Comparison of ENCODE assay signal across 8 mouse cellular contexts in the genomic region with DNA sequence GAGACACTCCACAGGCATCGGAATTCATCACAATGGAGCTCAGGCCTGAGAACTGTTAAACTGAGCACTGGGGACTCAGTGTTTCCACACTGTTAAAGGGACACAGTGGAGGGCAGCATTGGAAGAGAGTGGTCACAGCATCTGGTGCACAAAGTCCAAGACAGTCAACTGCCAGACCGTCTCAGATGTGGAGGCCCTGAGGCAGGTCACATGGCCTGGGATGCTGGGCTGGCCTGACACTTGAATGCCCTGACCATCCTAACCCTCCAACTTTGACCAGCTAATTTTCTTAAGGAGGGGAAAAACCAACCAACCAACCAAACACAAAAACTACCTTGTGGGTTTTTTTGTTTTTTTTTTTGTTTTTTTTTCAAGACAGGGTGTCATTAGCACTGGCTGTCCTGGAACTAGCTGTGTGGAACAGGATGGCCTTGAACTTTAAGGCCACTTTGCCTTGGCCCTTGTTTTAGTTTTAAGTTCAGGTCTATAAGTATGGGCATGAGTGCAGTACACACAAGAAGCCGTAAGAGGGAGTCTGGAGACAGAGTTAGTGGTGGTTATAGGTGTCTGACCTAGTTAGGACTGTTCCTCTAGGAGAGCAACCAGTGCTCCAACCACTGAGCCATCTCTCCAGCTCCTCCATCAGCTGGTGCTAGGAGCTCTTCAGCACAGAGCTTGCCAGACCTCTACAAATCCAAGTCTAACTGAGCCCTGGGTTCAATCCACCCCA. TPM values are rescaled to one million over a fixed set of nuclear protein-coding genes. Genes with fewer than 3 reads are reported as not detected.
DNase-seq lines count a peak whose midpoint lies in the region; ATAC-seq and TF ChIP-seq lines count a peak whose summit lies in the region.

No protein-coding gene starts in this region.

- H3K4me3 ChIP-seq in heart, embryonic 12.5 days: peak overlapping the region; percentile 85
- H3K4me3 ChIP-seq in CH12.LX (replicated peaks in 1 of 3; ENCODE audit: low read depth in 2 of 3, low read length in 2 of 3, poor library complexity in 1 of 3): no peak overlapping the region
- peak overlapping the region; percentile 97 for H3K4me3 ChIP-seq in embryonic facial prominence, embryonic 14.5 days (ENCODE audit: low read depth, low read length)
- peak overlapping the region; percentile 96 for H3K4me3 ChIP-seq in limb, embryonic 12.5 days (replicated peaks)
- peak overlapping the region; percentile 76 for H3K4me3 ChIP-seq in neural tube, embryonic 15.5 days (replicated peaks)

- dilution Hi-C loops in CH12.LX (cut with MboI; ENCODE audit: extremely low pct_ligation_motif_present, extremely low pct_unique_long_range_greater_than_20kb, low sequenced_read_pairs): no loop called here

- H3K9ac ChIP-seq in heart, embryonic 12.5 days: peak overlapping the region; percentile 99
- H3K9ac ChIP-seq in CH12.LX (ENCODE audit: insufficient read depth, low read depth): no peak overlapping the region
- H3K9ac ChIP-seq in embryonic facial prominence, embryonic 14.5 days (ENCODE audit: low read depth, low read length): peak overlapping the region; percentile 98
- H3K9ac ChIP-seq in limb, embryonic 12.5 days (replicated peaks): peak overlapping the region; percentile 95; the same call in 1 of the 2 replicates
- H3K9ac ChIP-seq in neural tube, embryonic 15.5 days (replicated peaks): 0 out of 2 replicates have a peak overlapping the region, but pooled peaks have one; percentile 23

- ATAC-seq in heart, embryonic 12.5 days (ENCODE audit: insufficient number of reproducible peaks, low FRiP score): no peak
- ATAC-seq in embryonic facial prominence, embryonic 14.5 days (ENCODE audit: low read depth): no peak
- ATAC-seq in limb, embryonic 12.5 days (ENCODE audit: insufficient number of reproducible peaks, insufficient read depth, low FRiP score, low TSS enrichment, low read depth): no peak
- ATAC-seq in neural tube, embryonic 15.5 days (ENCODE audit: low FRiP score): no peak
- ATAC-seq in frontal cortex, adult (ENCODE audit: low TSS enrichment): no peak

- peaks cover 61% of the 10 kb centered on the region for H3K79me2 ChIP-seq in CH12.LX (replicated peaks; ENCODE audit: control insufficient read depth, extremely low read depth, insufficient read depth, poor library complexity, severe bottlenecking)

- no peak for TF ChIP-seq POLR2A in CH12.LX (IDR thresholded peaks at IDR 0.05; ENCODE audit: low read depth, low read length)

- peak; percentile 33 to 69; a peak in 3 of 4 replicates for TF ChIP-seq CTCF in CH12.LX (conservative IDR thresholded peaks at IDR 0.05 in 1 of 2, IDR thresholded peaks at IDR 0.05 in 1 of 2; ENCODE audit: low read depth in 2 of 2, low read length in 2 of 2)

- peaks cover 12% of the 10 kb centered on the region for H3K36me3 ChIP-seq in heart, embryonic 12.5 days
- H3K36me3 ChIP-seq in CH12.LX (replicated peaks in 1 of 2; ENCODE audit: control insufficient read depth in 1 of 2, insufficient read depth in 1 of 2, low read length in 1 of 2): peaks cover 13 to 53% of the 10 kb centered on the region in 2 experiments
- H3K36me3 ChIP-seq in embryonic facial prominence, embryonic 14.5 days (ENCODE audit: control insufficient read depth, insufficient read depth, low read length): peaks cover 12% of the 10 kb centered on the region
- H3K36me3 ChIP-seq in limb, embryonic 12.5 days: peaks cover 42% of the 10 kb centered on the region
- peaks cover 11% of the 10 kb centered on the region for H3K36me3 ChIP-seq in neural tube, embryonic 15.5 days

- no peak for DNase-seq in heart, postnatal 36 days
- peak; percentile 52 for DNase-seq in CH12.LX (ENCODE audit: extremely low read depth)
- DNase-seq in embryonic facial prominence, embryonic 14.5 days (ENCODE audit: low spot score): no peak
- DNase-seq in ovary, adult 18-20 months (ENCODE audit: low spot score): no peak

- H3K4me1 ChIP-seq in heart, embryonic 12.5 days (replicated peaks): peaks cover 50% of the 10 kb centered on the region
- H3K4me1 ChIP-seq in CH12.LX (ENCODE audit: control insufficient read depth in 1 of 2, insufficient read depth in 2 of 2): peaks cover 16 to 48% of the 10 kb centered on the region in 2 experiments
- peaks cover 20% of the 10 kb centered on the region for H3K4me1 ChIP-seq in embryonic facial prominence, embryonic 14.5 days (ENCODE audit: control insufficient read depth, insufficient read depth, low read length)
- H3K4me1 ChIP-seq in limb, embryonic 12.5 days (replicated peaks): peaks cover 41% of the 10 kb centered on the region
- H3K4me1 ChIP-seq in neural tube, embryonic 15.5 days: peaks cover 64% of the 10 kb centered on the region

- H3K4me2 ChIP-seq in heart, embryonic 12.5 days: peak overlapping the region; percentile 80
- H3K4me2 ChIP-seq in CH12.LX (ENCODE audit: insufficient read depth, low read depth, poor library complexity, severe bottlenecking): peak overlapping the region; percentile 100
- peak overlapping the region; percentile 80 for H3K4me2 ChIP-seq in embryonic facial prominence, embryonic 14.5 days (ENCODE audit: low read depth, low read length)
- peak overlapping the region; percentile 88 for H3K4me2 ChIP-seq in limb, embryonic 12.5 days
- peak overlapping the region; percentile 84 for H3K4me2 ChIP-seq in neural tube, embryonic 15.5 days

- WGBS in heart, embryonic 12.5 days: 81% methylated on average over 3 of the region's 3 CpGs
- 64% methylated on average over 3 of the region's 3 CpGs for WGBS in embryonic facial prominence, embryonic 14.5 days
- 77% methylated on average over 3 of the region's 3 CpGs for WGBS in limb, embryonic 12.5 days
- WGBS in neural tube, embryonic 15.5 days: 75% methylated on average over 3 of the region's 3 CpGs

- TF ChIP-seq RAD21 in CH12.LX (IDR thresholded peaks at IDR 0.05; ENCODE audit: low read depth, low read length): peak; percentile 33

- H3K27me3 ChIP-seq in heart, embryonic 12.5 days (replicated peaks): no peaks in the 10 kb centered on the region
- H3K27me3 ChIP-seq in CH12.LX (replicated peaks): no peaks in the 10 kb centered on the region
- no peaks in the 10 kb centered on the region for H3K27me3 ChIP-seq in embryonic facial prominence, embryonic 14.5 days (replicated peaks; ENCODE audit: control insufficient read depth, insufficient read depth, low read length)
- no peaks in the 10 kb centered on the region for H3K27me3 ChIP-seq in limb, embryonic 12.5 days
- H3K27me3 ChIP-seq in neural tube, embryonic 15.5 days (replicated peaks): no peaks in the 10 kb centered on the region

- in situ Hi-C loops in CH12.LX (cut with MboI; ENCODE audit: low pct_ligation_motif_present, low pct_unique_long_range_greater_than_20kb, low sequenced_read_pairs): no loop called here

- H3K9me3 ChIP-seq in heart, embryonic 12.5 days (replicated peaks): no peaks in the 10 kb centered on the region
- no peaks in the 10 kb centered on the region for H3K9me3 ChIP-seq in CH12.LX (replicated peaks; ENCODE audit: low read length)
- H3K9me3 ChIP-seq in embryonic facial prominence, embryonic 14.5 days (ENCODE audit: control insufficient read depth, low read length): no peaks in the 10 kb centered on the region
- H3K9me3 ChIP-seq in limb, embryonic 12.5 days: no peaks in the 10 kb centered on the region
- H3K9me3 ChIP-seq in neural tube, embryonic 15.5 days (replicated peaks): no peaks in the 10 kb centered on the region

- TF ChIP-seq EP300 in CH12.LX (IDR thresholded peaks at IDR 0.05; ENCODE audit: low read length): no peak

- H3K27ac ChIP-seq in heart, embryonic 12.5 days (ENCODE audit: poor library complexity, severe bottlenecking): no peak overlapping the region
- no peak overlapping the region for H3K27ac ChIP-seq in CH12.LX (ENCODE audit: insufficient read depth, low read depth)
- no peak overlapping the region for H3K27ac ChIP-seq in embryonic facial prominence, embryonic 14.5 days (replicated peaks; ENCODE audit: low read depth, low read length)
- no peak overlapping the region for H3K27ac ChIP-seq in limb, embryonic 12.5 days
- H3K27ac ChIP-seq in neural tube, embryonic 15.5 days (replicated peaks): no peak overlapping the region

- intact Hi-C loops in heart, postnatal 36 days (cut with DNase I): no loop called here

RNA-seq across cellular contexts. Expression of gene Gm27021, which starts 2.0 kb away (rescaled TPM):
- polyA plus RNA-seq in heart, embryonic 12.5 days (2016; fragmentation: Nextera tagmentation; extraction: Ambion mirVana): 0.72 TPM in 1 of 2 replicates, not detected in the other
- total RNA-seq in heart, postnatal 36 days (2021): 1 to 10 TPM in 1 of 2 experiments, not detected in 1; 1.1 TPM
- total RNA-seq in CH12.LX (2012; rRNA removed): 0.97 and 1.1 TPM in 2 replicates
- 0.49 and 1.0 TPM in 2 replicates for total RNA-seq in CH12.LX (2014; rRNA removed)
- polyA plus RNA-seq in CH12.LX (2012; ENCODE audit: insufficient read length, low read depth): 0.49 TPM in 1 of 2 replicates, not detected in the other
- 2.7 and 3.3 TPM in 2 replicates for polyA plus RNA-seq in embryonic facial prominence, embryonic 14.5 days (2014; fragmentation: Nextera tagmentation; extraction: Ambion mirVana)
- 2.7 and 3.7 TPM in 2 replicates for polyA plus RNA-seq in limb, embryonic 12.5 days (2016; fragmentation: Nextera tagmentation; extraction: Ambion mirVana)
- polyA plus RNA-seq in neural tube, embryonic 15.5 days (2015; fragmentation: Nextera tagmentation; extraction: Ambion mirVana): 3.3 and 5.2 TPM in 2 replicates

RNA-seq across cellular contexts. Expression of gene Cox4i1, which starts 2.1 kb away (rescaled TPM):
- 1,676 and 1,716 TPM in 2 replicates for polyA plus RNA-seq in heart, embryonic 12.5 days (2016; fragmentation: Nextera tagmentation; extraction: Ambion mirVana)
- total RNA-seq in heart, postnatal 36 days (2021): 1,000 to 10,000 TPM; 4,631 to 4,708 TPM
- total RNA-seq in CH12.LX (2012; rRNA removed): 890 and 970 TPM in 2 replicates
- 519 and 596 TPM in 2 replicates for total RNA-seq in CH12.LX (2014; rRNA removed)
- polyA plus RNA-seq in CH12.LX (2012; ENCODE audit: insufficient read length, low read depth): 673 and 711 TPM in 2 replicates
- polyA plus RNA-seq in embryonic facial prominence, embryonic 14.5 days (2014; fragmentation: Nextera tagmentation; extraction: Ambion mirVana): 977 and 1,053 TPM in 2 replicates
- polyA plus RNA-seq in limb, embryonic 12.5 days (2016; fragmentation: Nextera tagmentation; extraction: Ambion mirVana): 886 and 916 TPM in 2 replicates
- 1,232 and 1,334 TPM in 2 replicates for polyA plus RNA-seq in neural tube, embryonic 15.5 days (2015; fragmentation: Nextera tagmentation; extraction: Ambion mirVana)

RNA-seq across cellular contexts. Expression of gene Emc8, which starts 2.5 kb away (rescaled TPM):
- 168 and 183 TPM in 2 replicates for polyA plus RNA-seq in heart, embryonic 12.5 days (2016; fragmentation: Nextera tagmentation; extraction: Ambion mirVana)
- total RNA-seq in heart, postnatal 36 days (2021): 10 to 100 TPM; 40.2 to 46.2 TPM
- 113 and 133 TPM in 2 replicates for total RNA-seq in CH12.LX (2012; rRNA removed)
- 33.4 and 35.3 TPM in 2 replicates for total RNA-seq in CH12.LX (2014; rRNA removed)
- polyA plus RNA-seq in CH12.LX (2012; ENCODE audit: insufficient read length, low read depth): 159 and 184 TPM in 2 replicates
- polyA plus RNA-seq in embryonic facial prominence, embryonic 14.5 days (2014; fragmentation: Nextera tagmentation; extraction: Ambion mirVana): 221 and 243 TPM in 2 replicates
- 285 and 294 TPM in 2 replicates for polyA plus RNA-seq in limb, embryonic 12.5 days (2016; fragmentation: Nextera tagmentation; extraction: Ambion mirVana)
- 108 and 143 TPM in 2 replicates for polyA plus RNA-seq in neural tube, embryonic 15.5 days (2015; fragmentation: Nextera tagmentation; extraction: Ambion mirVana)

RNA-seq across cellular contexts. Expression of gene 1190005I06Rik, which starts 18.5 kb away (rescaled TPM):
- polyA plus RNA-seq in heart, embryonic 12.5 days (2016; fragmentation: Nextera tagmentation; extraction: Ambion mirVana): 3.5 and 6.7 TPM in 2 replicates
- 1 to 10 TPM; 3.1 to 3.4 TPM for total RNA-seq in heart, postnatal 36 days (2021)
- total RNA-seq in CH12.LX (2012; rRNA removed) (0.85 and 1.7 TPM in 2 replicates), CH12.LX (2014; rRNA removed) (not detected in 2 replicates)
- 0.36 TPM in 1 of 2 replicates, not detected in the other for polyA plus RNA-seq in CH12.LX (2012; ENCODE audit: insufficient read length, low read depth)
- polyA plus RNA-seq in embryonic facial prominence, embryonic 14.5 days (2014; fragmentation: Nextera tagmentation; extraction: Ambion mirVana): 6.9 and 7.4 TPM in 2 replicates
- 5.8 and 6.0 TPM in 2 replicates for polyA plus RNA-seq in limb, embryonic 12.5 days (2016; fragmentation: Nextera tagmentation; extraction: Ambion mirVana)
- 12.8 and 13.5 TPM in 2 replicates for polyA plus RNA-seq in neural tube, embryonic 15.5 days (2015; fragmentation: Nextera tagmentation; extraction: Ambion mirVana)

Comparison
In these comparisons a context has a peak if more than half of its experiments do, and no peak if none do; other contexts are left out.
1. H3K4me3 ChIP-seq: peak in heart, embryonic 12.5 days (single experiment), embryonic facial prominence, embryonic 14.5 days (single experiment), limb, embryonic 12.5 days (single experiment) and neural tube, embryonic 15.5 days (single experiment); none in CH12.LX (0 of 3).
2. Peak in every context shown above with its lines, with median percentiles within 50 percentile points of each other: H3K4me2 ChIP-seq.